Mouse (Mus musculus): Measurements from ENCODE around the gene Arl2. TPM values are rescaled to one million over a fixed set of nuclear protein-coding genes. Genes with fewer than 3 reads are reported as not detected.

The Arl2 gene
- 47.3 TPM for polyA plus RNA-seq (2014; fragmentation: Illumina TruSeq; extraction: RNeasy Lipid Tissue Mini Kit (QIAGEN cat#74804); ENCODE audit: insufficient read depth, low read depth, low replicate concordance)

GRCm38 (mm10) chr19:6141394-6141749 is at the start of gene Arl2:
TSS of gene Arl2 (minus strand) at chr19:6141548.

GRCm38 (mm10) chr19:6184131-6184530 is 42.8 kb upstream of the Arl2 start, which contains the start of gene Majin:
TSS of gene Majin (plus strand) at chr19:6184388.

GRCm38 (mm10) chr19:6140678-6141393 is 512 bp downstream of the Arl2 start, which contains the start of gene Batf2:
TSS of gene Batf2 (plus strand) at chr19:6140983.

GRCm38 (mm10) chr19:6127760-6128341 is 13.5 kb downstream of the Arl2 start, which contains the start of gene Snx15:
TSS of gene Snx15 (minus strand) at chr19:6128304.

GRCm38 (mm10) chr19:6117986-6118676 is 23.2 kb downstream of the Arl2 start, which contains the start of gene Sac3d1:
TSS of gene Sac3d1 (minus strand) at chr19:6118650.

GRCm38 (mm10) chr19:6105586-6105985 is 35.8 kb downstream of the Arl2 start, which contains the start of gene Naaladl1:
TSS of gene Naaladl1 (plus strand) at chr19:6105782.

GRCm38 (mm10) chr19:6094119-6094518 is 47.2 kb downstream of the Arl2 start, which contains the start of gene AC131692.1:
TSS of gene AC131692.1 (plus strand) at chr19:6094419.

GRCm38 (mm10) chr19:6084478-6085248 is 56.7 kb downstream of the Arl2 start, which contains the start of the genes Zfpl1 and Cdca5:
TSS of gene Zfpl1 (minus strand) at chr19:6084956.
TSS of gene Cdca5 (plus strand) at chr19:6084983.

Other genes with a start within 250 kb of the Arl2 start
- gene Tigd3, start 247.4 kb downstream of the Arl2 start, polyA plus RNA-seq (2014; fragmentation: Illumina TruSeq; extraction: RNeasy Lipid Tissue Mini Kit (QIAGEN cat#74804); ENCODE audit: insufficient read depth, low read depth, low replicate concordance), result 0.60 TPM
- 39.4 TPM for gene Dpf2, start 228.5 kb downstream of the Arl2 start, polyA plus RNA-seq (2014; fragmentation: Illumina TruSeq; extraction: RNeasy Lipid Tissue Mini Kit (QIAGEN cat#74804); ENCODE audit: insufficient read depth, low read depth, low replicate concordance)
- 15.7 TPM for gene Cdc42ep2, start 216.7 kb downstream of the Arl2 start, polyA plus RNA-seq (2014; fragmentation: Illumina TruSeq; extraction: RNeasy Lipid Tissue Mini Kit (QIAGEN cat#74804); ENCODE audit: insufficient read depth, low read depth, low replicate concordance)
- 10.7 TPM for gene Pola2, start 177.3 kb downstream of the Arl2 start, polyA plus RNA-seq (2014; fragmentation: Illumina TruSeq; extraction: RNeasy Lipid Tissue Mini Kit (QIAGEN cat#74804); ENCODE audit: insufficient read depth, low read depth, low replicate concordance)
- not detected for gene Slc22a20, start 155.4 kb downstream of the Arl2 start, polyA plus RNA-seq (2014; fragmentation: Illumina TruSeq; extraction: RNeasy Lipid Tissue Mini Kit (QIAGEN cat#74804); ENCODE audit: insufficient read depth, low read depth, low replicate concordance)
- 30.1 TPM for gene Capn1, start 125.7 kb downstream of the Arl2 start, polyA plus RNA-seq (2014; fragmentation: Illumina TruSeq; extraction: RNeasy Lipid Tissue Mini Kit (QIAGEN cat#74804); ENCODE audit: insufficient read depth, low read depth, low replicate concordance)
- gene Syvn1, start 95.0 kb downstream of the Arl2 start, polyA plus RNA-seq (2014; fragmentation: Illumina TruSeq; extraction: RNeasy Lipid Tissue Mini Kit (QIAGEN cat#74804); ENCODE audit: insufficient read depth, low read depth, low replicate concordance), result 23.8 TPM
- 25.9 TPM for gene Mrpl49, start 83.8 kb downstream of the Arl2 start, polyA plus RNA-seq (2014; fragmentation: Illumina TruSeq; extraction: RNeasy Lipid Tissue Mini Kit (QIAGEN cat#74804); ENCODE audit: insufficient read depth, low read depth, low replicate concordance)
- gene Fau, start 83.7 kb downstream of the Arl2 start, polyA plus RNA-seq (2014; fragmentation: Illumina TruSeq; extraction: RNeasy Lipid Tissue Mini Kit (QIAGEN cat#74804); ENCODE audit: insufficient read depth, low read depth, low replicate concordance), result 2,086 TPM
- gene Znhit2, start 80.4 kb downstream of the Arl2 start, polyA plus RNA-seq (2014; fragmentation: Illumina TruSeq; extraction: RNeasy Lipid Tissue Mini Kit (QIAGEN cat#74804); ENCODE audit: insufficient read depth, low read depth, low replicate concordance), result 21.2 TPM
- 10.4 TPM for gene Tm7sf2, start 73.2 kb downstream of the Arl2 start, polyA plus RNA-seq (2014; fragmentation: Illumina TruSeq; extraction: RNeasy Lipid Tissue Mini Kit (QIAGEN cat#74804); ENCODE audit: insufficient read depth, low read depth, low replicate concordance)
- 30.5 TPM for gene Vps51, start 64.3 kb downstream of the Arl2 start, polyA plus RNA-seq (2014; fragmentation: Illumina TruSeq; extraction: RNeasy Lipid Tissue Mini Kit (QIAGEN cat#74804); ENCODE audit: insufficient read depth, low read depth, low replicate concordance)
- not detected for gene Tmem262, start 61.5 kb downstream of the Arl2 start, polyA plus RNA-seq (2014; fragmentation: Illumina TruSeq; extraction: RNeasy Lipid Tissue Mini Kit (QIAGEN cat#74804); ENCODE audit: insufficient read depth, low read depth, low replicate concordance)
- not detected for gene Gm28374, start 59.3 kb downstream of the Arl2 start, polyA plus RNA-seq (2014; fragmentation: Illumina TruSeq; extraction: RNeasy Lipid Tissue Mini Kit (QIAGEN cat#74804); ENCODE audit: insufficient read depth, low read depth, low replicate concordance)
- gene Zfpl1, start 56.6 kb downstream of the Arl2 start, polyA plus RNA-seq (2014; fragmentation: Illumina TruSeq; extraction: RNeasy Lipid Tissue Mini Kit (QIAGEN cat#74804); ENCODE audit: insufficient read depth, low read depth, low replicate concordance), result 30.3 TPM
- gene Cdca5, start 56.6 kb downstream of the Arl2 start, polyA plus RNA-seq (2014; fragmentation: Illumina TruSeq; extraction: RNeasy Lipid Tissue Mini Kit (QIAGEN cat#74804); ENCODE audit: insufficient read depth, low read depth, low replicate concordance), result 0.73 TPM
- gene AC131692.1, start 47.1 kb downstream of the Arl2 start, polyA plus RNA-seq (2014; fragmentation: Illumina TruSeq; extraction: RNeasy Lipid Tissue Mini Kit (QIAGEN cat#74804); ENCODE audit: insufficient read depth, low read depth, low replicate concordance), result not detected
- gene Naaladl1, start 35.8 kb downstream of the Arl2 start, polyA plus RNA-seq (2014; fragmentation: Illumina TruSeq; extraction: RNeasy Lipid Tissue Mini Kit (QIAGEN cat#74804); ENCODE audit: insufficient read depth, low read depth, low replicate concordance), result not detected
- gene Sac3d1, start 22.9 kb downstream of the Arl2 start, polyA plus RNA-seq (2014; fragmentation: Illumina TruSeq; extraction: RNeasy Lipid Tissue Mini Kit (QIAGEN cat#74804); ENCODE audit: insufficient read depth, low read depth, low replicate concordance), result 9.6 TPM
- 19.4 TPM for gene Snx15, start 13.2 kb downstream of the Arl2 start, polyA plus RNA-seq (2014; fragmentation: Illumina TruSeq; extraction: RNeasy Lipid Tissue Mini Kit (QIAGEN cat#74804); ENCODE audit: insufficient read depth, low read depth, low replicate concordance)
- 4.7 TPM for gene Batf2, start 565 bp downstream of the Arl2 start, polyA plus RNA-seq (2014; fragmentation: Illumina TruSeq; extraction: RNeasy Lipid Tissue Mini Kit (QIAGEN cat#74804); ENCODE audit: insufficient read depth, low read depth, low replicate concordance)
- gene Majin, start 42.8 kb upstream of the Arl2 start, polyA plus RNA-seq (2014; fragmentation: Illumina TruSeq; extraction: RNeasy Lipid Tissue Mini Kit (QIAGEN cat#74804); ENCODE audit: insufficient read depth, low read depth, low replicate concordance), result 0.18 TPM
- 0.64 TPM for gene Gpha2, start 84.8 kb upstream of the Arl2 start, polyA plus RNA-seq (2014; fragmentation: Illumina TruSeq; extraction: RNeasy Lipid Tissue Mini Kit (QIAGEN cat#74804); ENCODE audit: insufficient read depth, low read depth, low replicate concordance)
- gene Ppp2r5b, start 94.3 kb upstream of the Arl2 start, polyA plus RNA-seq (2014; fragmentation: Illumina TruSeq; extraction: RNeasy Lipid Tissue Mini Kit (QIAGEN cat#74804); ENCODE audit: insufficient read depth, low read depth, low replicate concordance), result 22.8 TPM
- 6.0 TPM for gene Atg2a, start 100.1 kb upstream of the Arl2 start, polyA plus RNA-seq (2014; fragmentation: Illumina TruSeq; extraction: RNeasy Lipid Tissue Mini Kit (QIAGEN cat#74804); ENCODE audit: insufficient read depth, low read depth, low replicate concordance)
- gene Ehd1, start 135.2 kb upstream of the Arl2 start, polyA plus RNA-seq (2014; fragmentation: Illumina TruSeq; extraction: RNeasy Lipid Tissue Mini Kit (QIAGEN cat#74804); ENCODE audit: insufficient read depth, low read depth, low replicate concordance), result 75.5 TPM
- 44.0 TPM for gene Cdc42bpg, start 164.9 kb upstream of the Arl2 start, polyA plus RNA-seq (2014; fragmentation: Illumina TruSeq; extraction: RNeasy Lipid Tissue Mini Kit (QIAGEN cat#74804); ENCODE audit: insufficient read depth, low read depth, low replicate concordance)
- gene Men1, start 193.4 kb upstream of the Arl2 start, polyA plus RNA-seq (2014; fragmentation: Illumina TruSeq; extraction: RNeasy Lipid Tissue Mini Kit (QIAGEN cat#74804); ENCODE audit: insufficient read depth, low read depth, low replicate concordance), result 16.7 TPM
- gene Map4k2, start 199.6 kb upstream of the Arl2 start, polyA plus RNA-seq (2014; fragmentation: Illumina TruSeq; extraction: RNeasy Lipid Tissue Mini Kit (QIAGEN cat#74804); ENCODE audit: insufficient read depth, low read depth, low replicate concordance), result 49.4 TPM
- 58.0 TPM for gene Sf1, start 222.1 kb upstream of the Arl2 start, polyA plus RNA-seq (2014; fragmentation: Illumina TruSeq; extraction: RNeasy Lipid Tissue Mini Kit (QIAGEN cat#74804); ENCODE audit: insufficient read depth, low read depth, low replicate concordance)
- 19.5 TPM for gene Pygm, start 242.9 kb upstream of the Arl2 start, polyA plus RNA-seq (2014; fragmentation: Illumina TruSeq; extraction: RNeasy Lipid Tissue Mini Kit (QIAGEN cat#74804); ENCODE audit: insufficient read depth, low read depth, low replicate concordance)

Data from lung, adult 10 weeks (tissue).